Mouse (Mus musculus): ENCODE results near the gene Cdk9. TPM values are rescaled to one million over a fixed set of nuclear protein-coding genes. Genes with fewer than 3 reads are reported as not detected.

The Cdk9 gene
- polyA plus RNA-seq, 1 experiment from 2014 or later: 83.8 TPM

GRCm38 (mm10) chr2:32673176-32673917, 39.5 kb downstream of the Cdk9 start:
- Histone ChIP-seq H3K9me3 (ENCODE audit: control insufficient read depth, low read length) (0 out of 2 replicates have a peak, but pooled peaks cover 3% of the 10 kb centered on the region), H3K9ac (ENCODE audit: low read length) (no peak overlapping the region), H3K27ac (ENCODE audit: low read depth) (peak overlapping the region; percentile 1; the same call in 1 of the 2 replicates), H3K36me3 (ENCODE audit: control insufficient read depth, insufficient read depth, low read length) (peaks cover 16% of the 10 kb centered on the region; the same call in 1 of the 2 replicates), H3K4me1 (replicated peaks; ENCODE audit: control insufficient read depth, insufficient read depth, low read length) (no peaks in the 10 kb centered on the region), H3K27me3 (replicated peaks; ENCODE audit: control insufficient read depth, insufficient read depth, low read length) (no peaks in the 10 kb centered on the region), H3K4me2 (ENCODE audit: low read length) (no peak overlapping the region), H3K4me3 (ENCODE audit: low read depth, low read length) (no peak overlapping the region)
- ATAC-seq (replicated peaks; ENCODE audit: low FRiP score, low TSS enrichment, low read depth) (peak; percentile 84), DNase-seq (ENCODE audit: low spot score) (peak; percentile 67)
- 72% methylated on average over 16 of the region's 16 CpGs for whole genome bisulfite sequencing

GRCm38 (mm10) chr2:32671907-32672595, 40.8 kb downstream of the Cdk9 start:
- no peak overlapping the region for H3K4me2 ChIP-seq (ENCODE audit: low read length)
- H3K27me3 ChIP-seq (replicated peaks; ENCODE audit: control insufficient read depth, insufficient read depth, low read length): no peaks in the 10 kb centered on the region
- H3K36me3 ChIP-seq (ENCODE audit: control insufficient read depth, insufficient read depth, low read length): peaks cover 16% of the 10 kb centered on the region; the same call in 1 of the 2 replicates
- ATAC-seq (replicated peaks; ENCODE audit: low FRiP score, low TSS enrichment, low read depth) (no peak), DNase-seq (ENCODE audit: low spot score) (no peak)
- no peak overlapping the region for H3K27ac ChIP-seq (ENCODE audit: low read depth)
- WGBS: 73% methylated on average over 9 of the region's 9 CpGs
- H3K9me3 ChIP-seq (ENCODE audit: control insufficient read depth, low read length): 0 out of 2 replicates have a peak, but pooled peaks cover 3% of the 10 kb centered on the region
- no peaks in the 10 kb centered on the region for H3K4me1 ChIP-seq (replicated peaks; ENCODE audit: control insufficient read depth, insufficient read depth, low read length)
- H3K9ac ChIP-seq (ENCODE audit: low read length): no peak overlapping the region
- no peak overlapping the region for H3K4me3 ChIP-seq (ENCODE audit: low read depth, low read length)

- DNase-seq (ENCODE audit: low spot score) (no peak), ATAC-seq (replicated peaks; ENCODE audit: low FRiP score, low TSS enrichment, low read depth) (no peak)
- H3K4me2 ChIP-seq (ENCODE audit: low read length): no peak overlapping the region
- no peaks in the 10 kb centered on the region for H3K4me1 ChIP-seq (replicated peaks; ENCODE audit: control insufficient read depth, insufficient read depth, low read length)
- 84% methylated on average over 9 of the region's 9 CpGs for WGBS
- H3K27me3 ChIP-seq (replicated peaks; ENCODE audit: control insufficient read depth, insufficient read depth, low read length): no peaks in the 10 kb centered on the region
- no peak overlapping the region for H3K4me3 ChIP-seq (ENCODE audit: low read depth, low read length)
- H3K9ac ChIP-seq (ENCODE audit: low read length): no peak overlapping the region
- no peaks in the 10 kb centered on the region for H3K9me3 ChIP-seq (ENCODE audit: control insufficient read depth, low read length)
- no peak overlapping the region for H3K27ac ChIP-seq (ENCODE audit: low read depth)
- H3K36me3 ChIP-seq (ENCODE audit: control insufficient read depth, insufficient read depth, low read length): peaks cover 16% of the 10 kb centered on the region; the same call in 1 of the 2 replicates
These were observed 41.7 kb downstream of the Cdk9 start for GRCm38 (mm10) chr2:32671147-32671546.

DNA sequence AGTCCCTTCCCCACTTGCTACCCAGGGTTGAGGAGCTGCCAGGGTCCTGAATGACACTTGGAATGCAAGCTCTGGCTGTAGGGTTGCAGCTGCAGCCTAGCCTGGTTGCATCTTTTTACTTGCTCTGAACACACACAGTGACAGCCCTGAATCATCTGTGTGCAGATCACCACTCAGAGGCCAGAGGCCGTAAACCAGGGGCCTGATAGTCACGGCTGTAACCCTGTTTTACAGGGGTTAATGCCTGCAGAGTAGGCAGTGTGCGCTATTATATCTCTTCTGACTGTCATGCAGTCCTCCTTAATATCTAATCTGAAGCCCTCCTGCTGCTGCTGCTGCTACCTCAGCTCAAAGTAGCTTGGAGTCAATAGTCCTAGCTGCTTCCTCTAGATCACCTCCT, 43.0 kb downstream of the Cdk9 start:
- Histone ChIP-seq H3K4me1 (replicated peaks; ENCODE audit: control insufficient read depth, insufficient read depth, low read length) (no peaks in the 10 kb centered on the region), H3K4me2 (ENCODE audit: low read length) (no peak overlapping the region), H3K4me3 (ENCODE audit: low read depth, low read length) (no peak overlapping the region), H3K9ac (ENCODE audit: low read length) (no peak overlapping the region), H3K27ac (ENCODE audit: low read depth) (no peak overlapping the region), H3K9me3 (ENCODE audit: control insufficient read depth, low read length) (no peaks in the 10 kb centered on the region), H3K27me3 (replicated peaks; ENCODE audit: control insufficient read depth, insufficient read depth, low read length) (no peaks in the 10 kb centered on the region), H3K36me3 (ENCODE audit: control insufficient read depth, insufficient read depth, low read length) (peaks cover 11% of the 10 kb centered on the region; the same call in 1 of the 2 replicates)
- DNase-seq (ENCODE audit: low spot score) (no peak), ATAC-seq (replicated peaks; ENCODE audit: low FRiP score, low TSS enrichment, low read depth) (no peak)
- WGBS: 39% methylated on average over 3 of the region's 3 CpGs

DNA sequence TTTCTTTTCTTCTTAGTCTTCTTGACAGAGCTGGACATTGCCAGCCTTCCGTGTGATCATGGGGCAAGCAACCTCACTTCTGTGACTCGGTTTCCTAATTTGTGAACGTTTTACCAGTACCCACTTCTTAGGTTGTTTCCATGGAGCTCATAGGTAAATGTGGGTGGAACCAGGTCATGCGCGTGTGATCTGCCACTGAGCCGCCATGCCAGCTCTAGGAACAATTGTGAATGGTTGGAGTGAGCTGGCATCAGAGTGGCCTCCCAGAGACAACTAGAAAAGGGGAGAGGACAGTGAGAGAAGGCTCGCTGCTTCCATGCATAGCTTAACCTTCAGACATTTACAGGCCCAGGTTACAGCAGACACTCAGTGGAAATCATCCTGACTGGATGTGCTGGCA, 44.7 kb downstream of the Cdk9 start:
- ATAC-seq (replicated peaks; ENCODE audit: low FRiP score, low TSS enrichment, low read depth) (no peak), DNase-seq (ENCODE audit: low spot score) (no peak)
- Histone ChIP-seq H3K4me3 (ENCODE audit: low read depth, low read length) (no peak overlapping the region), H3K4me2 (ENCODE audit: low read length) (no peak overlapping the region), H3K9me3 (ENCODE audit: control insufficient read depth, low read length) (no peaks in the 10 kb centered on the region), H3K27me3 (replicated peaks; ENCODE audit: control insufficient read depth, insufficient read depth, low read length) (no peaks in the 10 kb centered on the region), H3K4me1 (replicated peaks; ENCODE audit: control insufficient read depth, insufficient read depth, low read length) (no peaks in the 10 kb centered on the region), H3K27ac (ENCODE audit: low read depth) (peak overlapping the region; percentile 63; the same call in 1 of the 2 replicates), H3K9ac (ENCODE audit: low read length) (no peak overlapping the region), H3K36me3 (ENCODE audit: control insufficient read depth, insufficient read depth, low read length) (peaks cover 7% of the 10 kb centered on the region; the same call in 1 of the 2 replicates)
- 94% methylated on average over 7 of the region's 7 CpGs for WGBS

DNA sequence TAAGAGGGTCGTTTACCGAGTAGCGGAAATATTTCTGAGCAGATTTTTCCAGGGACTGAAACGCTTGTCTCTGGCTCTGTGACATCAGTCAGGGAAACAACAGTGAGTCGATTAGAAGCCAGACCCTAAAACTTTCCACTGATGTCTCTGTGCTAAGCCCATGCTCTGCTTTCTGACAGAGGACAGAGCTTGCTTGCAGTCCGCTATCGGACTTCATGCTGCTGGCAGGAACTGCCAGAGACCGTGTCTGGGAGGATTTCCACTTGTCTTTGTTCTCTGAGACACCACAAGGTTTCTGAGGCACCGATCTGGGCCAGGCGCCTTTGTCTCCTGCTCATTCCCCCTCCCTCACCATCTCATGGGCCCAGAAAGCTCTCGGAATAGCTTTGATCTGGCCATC, 45.1 kb downstream of the Cdk9 start:
- DNase-seq (ENCODE audit: low spot score): no peak

GRCm38 (mm10) chr2:32665853-32666252, 47.0 kb downstream of the Cdk9 start:
- DNase-seq (ENCODE audit: low spot score) (no peak), ATAC-seq (replicated peaks; ENCODE audit: low FRiP score, low TSS enrichment, low read depth) (no peak)
- H3K4me3 ChIP-seq (ENCODE audit: low read depth, low read length): no peak overlapping the region
- H3K4me1 ChIP-seq (replicated peaks; ENCODE audit: control insufficient read depth, insufficient read depth, low read length): peaks cover 7% of the 10 kb centered on the region
- H3K4me2 ChIP-seq (ENCODE audit: low read length): no peak overlapping the region
- 77% methylated on average over 6 of the region's 6 CpGs for WGBS
- no peaks in the 10 kb centered on the region for H3K36me3 ChIP-seq (ENCODE audit: control insufficient read depth, insufficient read depth, low read length)
- no peaks in the 10 kb centered on the region for H3K27me3 ChIP-seq (replicated peaks; ENCODE audit: control insufficient read depth, insufficient read depth, low read length)
- H3K9ac ChIP-seq (ENCODE audit: low read length): no peak overlapping the region
- peak overlapping the region; percentile 34; the same call in 1 of the 2 replicates for H3K27ac ChIP-seq (ENCODE audit: low read depth)
- no peaks in the 10 kb centered on the region for H3K9me3 ChIP-seq (ENCODE audit: control insufficient read depth, low read length)

More for the DNA sequence above, 45.1 kb downstream of the Cdk9 start:
- Histone ChIP-seq H3K27ac (ENCODE audit: low read depth) (peak overlapping the region; percentile 63; the same call in 1 of the 2 replicates), H3K4me3 (ENCODE audit: low read depth, low read length) (no peak overlapping the region), H3K9ac (ENCODE audit: low read length) (no peak overlapping the region), H3K9me3 (ENCODE audit: control insufficient read depth, low read length) (no peaks in the 10 kb centered on the region), H3K27me3 (replicated peaks; ENCODE audit: control insufficient read depth, insufficient read depth, low read length) (no peaks in the 10 kb centered on the region), H3K4me2 (ENCODE audit: low read length) (no peak overlapping the region), H3K4me1 (replicated peaks; ENCODE audit: control insufficient read depth, insufficient read depth, low read length) (no peaks in the 10 kb centered on the region), H3K36me3 (ENCODE audit: control insufficient read depth, insufficient read depth, low read length) (peaks cover 4% of the 10 kb centered on the region; the same call in 1 of the 2 replicates)
- ATAC-seq (replicated peaks; ENCODE audit: low FRiP score, low TSS enrichment, low read depth): no peak
- WGBS: 31% methylated on average over 11 of the region's 11 CpGs

GRCm38 (mm10) chr2:32665345-32665744, 47.5 kb downstream of the Cdk9 start:
- no peak for ATAC-seq (replicated peaks; ENCODE audit: low FRiP score, low TSS enrichment, low read depth)
- WGBS: 69% methylated on average over 8 of the region's 8 CpGs
- Histone ChIP-seq H3K4me2 (ENCODE audit: low read length) (no peak overlapping the region), H3K9me3 (ENCODE audit: control insufficient read depth, low read length) (no peaks in the 10 kb centered on the region), H3K27me3 (replicated peaks; ENCODE audit: control insufficient read depth, insufficient read depth, low read length) (no peaks in the 10 kb centered on the region), H3K27ac (ENCODE audit: low read depth) (no peak overlapping the region), H3K4me3 (ENCODE audit: low read depth, low read length) (no peak overlapping the region), H3K4me1 (replicated peaks; ENCODE audit: control insufficient read depth, insufficient read depth, low read length) (peaks cover 7% of the 10 kb centered on the region), H3K9ac (ENCODE audit: low read length) (no peak overlapping the region), H3K36me3 (ENCODE audit: control insufficient read depth, insufficient read depth, low read length) (no peaks in the 10 kb centered on the region)
- DNase-seq (ENCODE audit: low spot score): no peak
